Mouse (Mus musculus) CD4-positive, CD25-positive, alpha-beta regulatory T cell, adult 2 months (primary cell): ENCODE measurements around the gene Tbx6.
A peak's percentile ranks its signal among the peaks of the same experiment; 100 is the strongest.
"Not testable (repeated sequence)": the region's sequence is repeated elsewhere in the genome, so short reads cannot be mapped to it uniquely, and the experiment has no call there.

Source experiments
- DNase-seq: peaks from one replicate; pipeline ENCODE4 v3.0.0-alpha.2; 2012; ENCODE audit warnings: low read depth, low spot score

The Tbx6 gene

DNA sequence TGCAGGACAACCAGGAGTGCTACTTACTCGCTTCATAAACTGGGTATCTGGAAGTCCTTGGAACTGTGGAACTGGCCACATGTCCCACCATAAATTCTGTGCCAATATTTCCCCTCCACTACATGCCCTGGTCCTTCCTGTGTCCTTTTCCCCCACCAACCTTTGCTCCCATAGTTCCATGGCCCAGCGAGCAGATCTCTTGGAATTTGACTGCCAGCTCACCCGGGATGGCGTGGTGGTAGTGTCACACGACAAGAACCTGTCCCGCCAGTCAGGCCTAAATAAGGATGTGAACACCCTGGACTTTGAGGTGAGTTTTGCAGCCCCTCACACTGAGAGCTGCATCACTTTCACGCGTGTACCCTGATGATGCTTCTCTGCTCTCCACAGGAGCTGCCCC lies 14.3 kb upstream of the Tbx6 start:
- DNase-seq, result no peak

DNA sequence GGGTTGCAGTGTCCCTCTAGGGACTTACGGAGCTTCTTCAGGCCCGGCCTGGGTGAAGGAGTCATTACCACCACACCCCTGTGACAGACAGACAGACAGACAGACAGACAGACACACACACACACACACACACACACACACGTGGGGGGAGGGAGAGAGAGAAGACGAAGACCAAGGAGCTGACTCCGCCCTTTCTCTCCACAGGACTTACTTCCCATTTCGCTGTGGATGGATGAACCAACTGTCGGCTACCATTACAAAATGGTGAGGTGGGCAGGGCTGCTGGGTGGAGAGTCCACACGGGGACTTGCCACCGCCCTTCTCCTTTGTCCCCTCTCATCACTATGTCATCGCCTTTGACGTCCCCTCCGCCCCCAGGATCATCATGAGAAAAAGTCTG lies 10.5 kb upstream of the Tbx6 start:
- no peak for DNase-seq

DNA sequence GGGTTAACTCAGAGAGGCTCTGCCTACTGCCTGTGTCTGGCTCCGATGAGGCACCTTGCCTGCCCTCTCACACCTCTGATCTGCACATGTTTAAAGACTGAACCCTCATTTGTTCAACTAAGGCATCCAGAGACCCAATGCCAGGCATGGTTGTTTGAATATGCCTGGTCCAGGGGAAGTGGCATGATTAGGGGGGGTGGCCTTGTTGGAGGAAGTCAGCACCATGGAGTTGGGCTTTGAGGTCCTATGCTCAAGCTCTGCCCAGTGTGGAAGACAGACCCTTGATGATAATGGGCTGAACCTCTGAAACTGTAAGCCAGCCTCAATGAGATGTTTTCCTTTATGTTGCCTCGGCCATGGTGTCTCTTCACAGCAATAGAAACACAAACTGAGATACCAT lies 7.9 kb upstream of the Tbx6 start:
- DNase-seq, result no peak

DNA sequence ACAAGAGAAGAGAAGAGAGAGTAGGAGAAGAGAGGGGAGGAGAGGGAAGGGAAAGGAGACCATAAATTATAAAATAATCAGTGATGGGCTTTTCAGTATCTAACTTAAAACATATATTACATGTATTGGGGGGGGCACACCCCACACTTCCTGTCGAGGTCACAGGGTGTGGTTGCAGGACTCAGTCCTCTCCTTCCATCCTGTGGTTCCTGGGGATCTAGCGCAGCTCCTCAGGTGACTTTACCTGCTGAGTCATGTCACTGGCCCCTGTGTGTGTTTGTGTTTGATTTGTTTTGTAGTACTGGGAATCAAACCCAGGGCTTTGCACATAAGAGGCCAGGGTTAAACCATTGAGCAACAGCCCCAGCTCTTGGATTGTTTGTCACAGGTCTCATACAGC lies 6.8 kb upstream of the Tbx6 start:
- DNase-seq, result peak; percentile 58

DNA sequence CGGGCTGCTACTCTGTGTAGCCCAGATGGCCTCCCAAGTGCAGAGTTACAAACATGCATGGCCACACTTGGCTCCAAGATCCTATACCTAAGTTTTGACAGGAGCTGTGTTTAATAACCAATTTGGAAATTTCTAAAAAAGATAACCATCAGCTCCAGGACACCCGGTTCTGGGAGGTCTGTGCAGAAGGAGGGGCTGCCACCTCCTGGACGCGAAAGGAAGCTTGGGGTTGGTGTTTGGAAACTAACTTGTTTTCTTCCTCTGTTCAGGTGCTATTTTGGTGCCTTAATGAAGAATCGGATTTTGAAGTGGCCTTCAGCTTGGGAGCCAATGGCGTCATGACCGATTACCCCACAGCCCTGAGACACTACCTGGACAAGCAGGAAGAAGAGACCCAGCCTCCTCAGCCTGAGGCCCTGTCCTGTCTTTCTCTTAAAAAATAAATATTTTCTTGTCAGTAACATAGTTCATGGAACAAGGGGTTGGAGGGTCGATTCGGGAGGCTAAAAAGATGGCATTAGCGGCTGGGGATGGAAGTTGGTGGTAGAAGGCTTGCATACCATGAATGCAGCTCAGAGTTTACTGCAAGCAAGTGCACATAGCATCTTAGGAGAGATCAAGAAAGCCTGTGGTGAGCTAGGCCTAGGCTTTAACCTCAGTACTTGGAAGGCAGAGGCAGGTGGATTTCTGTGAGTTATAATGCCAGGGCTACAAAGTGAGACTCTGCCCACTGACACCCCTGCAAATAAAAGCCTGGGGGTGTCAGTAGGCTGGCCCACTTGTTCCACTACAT lies 5.9 kb upstream of the Tbx6 start:
- DNase-seq, result peak; percentile 48

DNA sequence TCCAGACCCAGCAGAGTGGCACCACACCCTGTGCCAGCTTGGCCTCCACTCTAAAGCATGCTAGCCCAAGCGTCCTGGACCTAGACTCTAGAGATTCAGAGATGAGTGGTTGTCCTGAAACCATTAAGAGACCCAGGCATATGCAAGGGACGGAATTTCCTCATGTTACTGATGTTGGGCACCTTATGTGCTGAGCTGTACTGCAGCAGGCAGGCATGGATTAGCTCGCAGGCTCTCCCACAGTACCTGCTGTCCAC lies 5.4 kb upstream of the Tbx6 start:
- DNase-seq, result no peak

DNA sequence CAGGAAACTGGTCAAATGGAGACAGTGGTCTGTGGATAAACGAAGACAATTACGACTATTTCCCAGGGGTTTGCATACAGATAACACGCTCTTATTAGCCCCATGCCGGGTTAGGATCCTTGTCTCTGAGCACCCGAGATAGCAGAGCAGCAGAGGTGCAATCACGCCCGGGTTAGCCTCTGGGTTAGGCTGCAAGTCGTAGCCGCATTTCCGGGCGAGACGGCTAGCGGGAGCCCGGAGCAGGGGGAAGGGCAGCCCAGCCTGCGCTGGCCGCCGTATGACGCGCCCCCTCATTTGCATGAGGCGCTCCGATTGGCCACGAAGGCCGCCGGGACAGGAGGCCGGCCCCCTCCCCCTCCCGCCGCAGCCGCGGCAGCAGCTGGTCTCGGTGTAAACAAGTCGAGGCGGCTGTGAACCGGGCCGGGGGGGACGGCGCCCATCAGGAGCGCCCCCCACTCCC lies 4.7 kb upstream of the Tbx6 start, which contains the start of gene Ypel3:
Ypel3 (plus strand) TSS at position 358 of the 460 bp plus-strand sequence.
- DNase-seq, result peak; percentile 95

DNA sequence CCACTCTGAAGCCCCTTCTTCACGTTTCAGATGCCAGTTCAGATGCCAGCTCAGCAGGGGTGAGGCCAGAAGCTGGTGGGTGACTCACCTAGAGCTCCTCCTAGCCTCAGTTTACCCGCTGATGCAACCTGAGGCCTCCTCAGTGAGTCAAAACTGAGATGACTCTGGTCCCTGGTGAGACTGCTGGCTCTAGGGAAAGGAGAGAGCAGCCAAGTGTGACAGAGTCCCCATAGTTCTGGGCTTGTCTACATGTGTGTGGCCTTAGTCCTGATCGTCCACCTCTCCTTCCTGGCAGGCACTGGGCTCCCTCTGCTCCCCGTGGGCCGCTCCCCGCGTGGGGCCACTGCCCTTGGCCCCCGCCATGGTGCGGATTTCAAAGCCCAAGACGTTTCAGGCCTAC lies 3.8 kb upstream of the Tbx6 start:
- peak; percentile 29 for DNase-seq

DNA sequence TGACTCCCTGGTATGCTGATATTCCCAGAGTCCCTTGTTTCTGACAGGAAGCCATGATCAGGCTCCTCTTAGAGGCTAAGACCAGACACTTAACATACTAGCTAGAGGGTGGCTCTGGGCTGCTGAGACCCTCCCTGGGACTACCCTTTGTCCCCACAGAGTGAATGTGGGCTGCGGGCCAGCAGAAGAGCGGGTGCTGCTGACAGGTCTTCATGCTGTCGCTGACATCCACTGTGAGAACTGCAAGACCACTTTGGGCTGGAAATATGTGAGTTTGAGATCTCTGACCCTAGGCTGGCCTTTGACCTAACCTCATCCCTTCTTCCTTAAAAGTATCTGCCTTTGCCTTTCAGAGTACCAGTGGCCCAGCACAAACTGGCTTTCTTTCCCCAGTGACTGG lies 3.1 kb upstream of the Tbx6 start:
- no peak for DNase-seq

DNA sequence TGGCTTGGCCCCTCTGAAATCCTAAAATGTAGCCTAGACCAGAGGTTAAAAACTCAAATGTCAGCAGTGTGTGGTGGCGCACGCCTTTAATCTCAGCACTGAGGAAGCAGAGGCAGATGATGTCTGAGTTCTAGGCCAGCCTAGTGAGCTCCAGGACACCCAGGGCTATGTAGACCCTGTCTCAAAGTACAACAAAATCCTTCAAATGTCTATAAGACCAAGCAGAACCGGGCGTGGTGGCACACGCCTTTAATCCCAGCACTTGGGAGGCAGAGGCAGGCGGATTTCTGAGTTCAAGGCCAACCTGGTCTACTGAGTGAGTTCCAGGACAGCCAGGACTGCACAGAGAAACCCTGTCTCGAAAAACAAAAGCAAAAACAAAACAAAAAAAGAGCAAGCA lies 2.2 kb upstream of the Tbx6 start:
- not testable (repeated sequence) for DNase-seq

DNA sequence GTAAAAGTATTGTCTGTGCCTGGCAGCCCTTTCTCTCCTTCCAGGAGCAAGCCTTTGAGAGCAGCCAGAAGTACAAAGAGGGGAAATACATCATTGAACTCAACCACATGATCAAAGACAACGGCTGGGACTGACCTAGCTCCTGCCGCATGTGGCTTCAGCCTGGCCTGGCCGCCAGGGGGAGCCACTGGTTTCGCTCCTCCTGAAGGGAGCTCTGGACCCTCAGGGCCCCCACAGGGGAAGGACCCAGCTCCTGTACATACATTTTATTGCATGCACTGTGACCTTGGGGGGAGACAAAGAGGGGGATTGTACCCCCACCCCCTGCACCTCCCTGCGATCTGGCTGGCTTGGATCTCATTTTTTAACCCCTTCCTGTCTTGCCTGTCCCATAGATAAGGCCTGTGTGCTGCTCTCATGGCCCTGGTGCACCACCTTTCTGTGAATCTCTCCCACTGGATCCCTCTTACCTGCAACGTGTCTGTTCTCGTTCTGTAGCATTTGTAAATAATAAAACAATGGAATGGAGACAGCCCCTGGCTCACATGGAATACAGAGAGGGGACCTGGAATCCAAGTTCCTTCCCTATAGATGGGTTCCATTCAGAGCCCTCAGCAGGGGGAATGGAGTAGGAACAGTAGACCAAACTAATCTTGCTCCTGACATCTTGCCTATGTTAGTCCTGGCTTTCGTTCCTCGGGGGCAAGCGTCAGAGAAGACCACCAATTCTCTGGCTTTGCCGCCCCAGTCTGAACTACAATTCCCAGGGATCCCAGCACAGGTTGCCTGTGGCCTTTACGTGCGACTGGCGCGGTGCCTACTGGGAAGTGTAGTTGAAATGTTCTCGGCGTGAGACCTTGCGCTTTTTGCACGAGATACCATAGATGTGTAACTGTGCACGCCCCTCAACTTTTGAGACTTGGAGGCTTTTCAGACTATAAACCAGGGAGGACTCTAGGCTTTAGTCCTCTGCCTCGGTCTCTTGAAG lies 1.0 kb upstream of the Tbx6 start:
- DNase-seq, result peak; percentile 88

DNA sequence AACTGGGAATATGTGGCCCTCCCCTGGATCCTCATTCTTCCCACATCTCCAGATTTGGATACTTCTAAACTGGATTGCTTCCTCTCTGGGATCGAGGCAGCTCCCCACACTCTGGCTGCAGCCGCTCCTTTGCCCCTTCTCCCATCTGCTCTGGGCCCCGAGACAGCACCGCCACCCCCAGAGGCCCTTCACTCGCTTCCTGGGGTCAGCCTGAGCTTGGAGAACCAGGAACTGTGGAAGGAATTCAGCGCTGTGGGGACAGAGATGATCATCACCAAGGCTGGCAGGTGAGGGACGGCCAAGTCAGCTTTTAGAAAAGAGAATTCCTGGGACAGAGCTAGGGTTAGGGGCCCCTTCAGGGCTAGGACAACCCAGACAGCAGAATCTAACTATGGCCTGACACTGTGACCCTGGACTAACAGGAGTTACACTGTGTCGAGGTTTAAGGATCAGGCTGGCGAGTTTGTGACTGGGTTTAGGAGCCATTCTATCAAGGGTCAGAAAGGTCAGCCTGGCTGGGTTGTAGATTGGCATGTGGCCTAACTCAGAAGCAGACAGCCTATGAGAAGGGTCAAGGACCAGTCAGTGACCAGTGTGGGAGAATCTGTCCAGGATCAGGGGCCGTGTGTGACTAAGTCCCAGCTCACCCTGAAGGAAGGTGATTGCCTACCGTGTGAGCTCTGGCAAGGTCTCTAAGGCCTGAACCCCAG lies 533 bp downstream of the Tbx6 start:
- no peak for DNase-seq

DNA sequence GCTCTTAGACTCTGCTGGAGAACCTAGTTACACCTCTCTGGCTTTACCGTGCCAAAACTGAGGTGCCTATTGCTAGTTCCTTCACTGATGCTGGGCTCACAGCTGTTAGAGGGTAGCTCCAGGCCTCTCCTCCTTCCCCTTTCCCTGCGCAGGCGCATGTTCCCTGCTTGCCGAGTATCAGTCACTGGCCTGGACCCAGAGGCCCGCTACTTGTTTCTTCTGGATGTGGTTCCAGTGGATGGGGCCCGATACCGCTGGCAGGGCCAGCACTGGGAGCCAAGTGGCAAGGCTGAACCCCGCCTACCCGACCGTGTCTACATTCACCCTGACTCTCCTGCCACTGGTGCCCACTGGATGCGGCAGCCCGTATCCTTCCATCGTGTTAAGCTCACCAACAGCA lies 1.4 kb downstream of the Tbx6 start:
- DNase-seq, result no peak

DNA sequence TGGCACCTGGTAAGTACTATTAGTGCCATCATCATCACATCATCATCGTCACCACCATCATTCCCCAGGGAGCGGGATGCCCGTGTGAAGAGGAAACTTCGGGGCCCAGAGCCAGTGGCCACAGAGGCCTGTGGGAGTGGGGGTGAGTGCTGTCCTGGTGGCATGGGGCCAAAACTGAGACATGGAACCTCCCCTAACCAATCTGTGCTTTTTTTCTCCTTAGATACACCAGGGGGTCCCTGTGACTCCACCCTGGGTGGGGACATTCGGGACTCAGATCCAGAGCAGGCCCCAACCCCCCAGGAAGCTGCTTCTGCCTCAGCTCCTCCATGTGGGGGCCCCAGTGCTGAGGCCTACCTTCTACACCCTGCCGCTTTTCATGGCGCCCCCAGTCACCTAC lies 3.2 kb downstream of the Tbx6 start:
- DNase-seq, result no peak

DNA sequence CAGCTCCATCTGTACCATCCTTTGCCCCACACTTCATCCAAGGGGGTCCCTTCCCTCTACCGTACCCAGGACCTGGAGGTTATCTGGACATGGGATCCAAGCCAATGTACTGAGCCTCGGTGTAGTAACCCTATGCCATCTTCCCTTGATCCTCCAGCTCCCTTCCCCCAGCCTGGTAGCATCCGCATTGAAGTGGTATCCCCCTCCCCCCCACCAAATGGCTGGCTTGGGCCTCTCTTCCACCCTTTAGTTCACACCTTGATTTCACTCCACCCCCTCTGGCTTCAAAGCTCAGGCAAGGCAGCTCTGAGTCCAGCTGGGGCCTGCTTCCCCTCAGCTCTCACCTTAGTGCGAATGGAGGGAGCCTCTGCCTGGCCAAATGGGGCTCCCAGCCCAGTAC lies 3.8 kb downstream of the Tbx6 start:
- DNase-seq, result no peak

DNA sequence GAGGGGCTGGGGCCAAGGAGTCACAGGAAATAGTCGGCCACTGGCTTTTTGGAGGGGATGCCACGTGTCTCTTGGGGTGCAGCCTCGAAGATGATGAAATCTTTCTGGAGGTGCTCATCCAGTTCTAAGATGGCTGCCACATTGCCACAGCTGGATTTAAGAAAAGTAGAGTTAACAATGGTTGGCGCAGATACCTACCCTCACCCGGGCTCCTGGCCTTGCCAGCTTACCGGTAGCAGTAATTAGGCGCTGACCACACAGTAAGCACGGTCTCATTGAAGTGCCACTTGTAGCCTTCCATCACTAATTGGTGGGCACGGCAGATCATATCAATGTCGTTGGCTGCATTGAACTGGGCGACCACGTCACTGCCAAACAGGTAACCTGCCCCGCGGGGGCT lies 4.9 kb downstream of the Tbx6 start:
- no peak for DNase-seq

DNA sequence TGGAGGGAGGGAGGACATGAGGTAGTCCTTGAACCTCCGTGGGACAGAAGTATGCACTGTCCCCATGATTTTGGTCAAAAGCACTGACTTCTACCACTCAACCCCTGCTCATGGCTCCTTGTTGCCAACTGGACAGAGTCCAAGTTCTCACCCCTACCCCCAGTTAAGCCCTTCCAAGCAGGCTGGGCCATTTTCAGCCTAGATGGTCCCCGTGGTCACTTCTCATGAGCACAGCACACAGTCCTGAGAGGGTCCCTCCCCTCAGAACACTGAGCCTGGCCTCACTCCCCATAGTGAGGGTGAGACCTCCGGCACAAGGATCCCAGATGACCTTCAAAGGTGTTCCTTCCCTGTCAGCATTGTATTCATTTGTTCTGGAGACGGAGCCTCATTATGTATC lies 7.9 kb downstream of the Tbx6 start:
- DNase-seq, result no peak

DNA sequence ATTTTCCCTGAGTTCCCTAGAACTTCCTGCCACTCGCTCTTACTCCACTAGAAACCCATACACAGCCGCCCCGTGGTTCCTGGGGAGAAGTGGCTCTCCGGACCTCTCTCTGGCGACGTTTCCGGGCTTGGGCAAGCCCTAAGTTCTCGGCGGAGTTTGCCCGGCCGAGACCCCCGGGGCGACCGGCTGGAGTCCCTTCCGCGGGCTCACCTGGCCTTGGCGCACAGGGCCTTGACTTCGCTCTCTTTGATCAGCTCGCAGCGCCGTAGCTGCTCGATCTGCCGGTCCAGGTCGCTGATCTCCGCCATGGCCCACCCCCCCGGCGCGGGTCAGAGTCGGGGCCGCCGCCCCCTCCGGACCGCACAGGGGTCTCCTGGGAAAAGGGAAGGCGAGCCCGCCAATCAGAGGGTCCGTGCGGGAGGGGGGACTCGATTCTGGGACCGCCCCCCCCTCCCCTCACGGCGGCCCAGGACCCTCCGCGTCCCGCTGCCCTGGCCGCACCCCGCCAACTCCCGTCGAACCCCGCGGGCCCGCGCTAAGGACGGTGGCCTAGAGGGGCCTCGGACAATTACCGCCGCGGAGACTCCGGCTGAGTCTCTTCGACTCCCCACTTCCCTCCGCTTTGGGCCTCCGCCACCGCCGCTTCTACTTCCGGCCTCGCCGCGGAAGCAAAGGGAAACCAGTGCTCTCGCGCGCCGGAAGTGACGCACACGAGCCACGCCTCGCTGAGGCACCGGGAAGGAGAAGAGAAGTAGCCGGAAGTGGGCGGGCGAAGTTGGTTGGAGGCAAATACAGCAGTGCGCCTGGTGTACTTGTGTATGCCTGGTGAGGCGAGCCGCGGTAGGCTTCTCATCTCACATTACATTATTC lies 10.8 kb downstream of the Tbx6 start, which contains the start of gene Ppp4c:
Ppp4c (minus strand) TSS at position 646 of the 870 bp plus-strand sequence.
- DNase-seq, result peak; percentile 99

DNA sequence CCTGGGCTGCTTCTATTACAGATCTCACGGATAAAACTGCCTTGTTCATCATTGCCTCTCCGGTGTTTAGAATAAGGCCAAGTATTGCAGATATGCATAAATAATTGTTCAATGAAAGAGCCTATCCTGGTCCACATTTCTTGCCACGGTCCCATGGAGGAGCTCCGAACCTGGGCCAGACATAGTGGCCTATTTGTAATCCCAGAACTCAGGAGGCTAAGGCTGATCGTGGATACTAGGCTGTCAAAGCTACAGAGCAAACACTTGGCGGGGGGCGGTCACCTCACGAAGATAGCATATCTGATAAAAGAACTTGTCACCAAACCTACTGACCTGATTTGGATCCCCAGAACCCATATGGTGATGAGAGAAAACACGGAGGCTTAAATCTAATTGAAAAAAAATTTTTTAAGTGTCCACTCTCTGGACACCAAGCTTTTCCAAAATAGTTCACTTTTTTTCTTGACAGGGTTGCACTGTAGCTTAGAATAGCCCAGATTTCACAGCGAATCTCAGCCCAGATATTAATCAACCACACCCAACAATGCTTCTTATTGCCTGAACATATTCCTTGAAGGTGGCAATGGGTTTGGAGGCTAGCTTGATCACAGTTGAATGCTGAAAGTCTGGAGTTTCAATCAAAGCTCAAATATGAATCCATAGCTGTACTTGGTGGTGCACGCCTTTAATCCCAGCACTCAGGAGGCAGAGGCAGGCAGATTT lies 11.6 kb downstream of the Tbx6 start:
- no peak for DNase-seq

DNA sequence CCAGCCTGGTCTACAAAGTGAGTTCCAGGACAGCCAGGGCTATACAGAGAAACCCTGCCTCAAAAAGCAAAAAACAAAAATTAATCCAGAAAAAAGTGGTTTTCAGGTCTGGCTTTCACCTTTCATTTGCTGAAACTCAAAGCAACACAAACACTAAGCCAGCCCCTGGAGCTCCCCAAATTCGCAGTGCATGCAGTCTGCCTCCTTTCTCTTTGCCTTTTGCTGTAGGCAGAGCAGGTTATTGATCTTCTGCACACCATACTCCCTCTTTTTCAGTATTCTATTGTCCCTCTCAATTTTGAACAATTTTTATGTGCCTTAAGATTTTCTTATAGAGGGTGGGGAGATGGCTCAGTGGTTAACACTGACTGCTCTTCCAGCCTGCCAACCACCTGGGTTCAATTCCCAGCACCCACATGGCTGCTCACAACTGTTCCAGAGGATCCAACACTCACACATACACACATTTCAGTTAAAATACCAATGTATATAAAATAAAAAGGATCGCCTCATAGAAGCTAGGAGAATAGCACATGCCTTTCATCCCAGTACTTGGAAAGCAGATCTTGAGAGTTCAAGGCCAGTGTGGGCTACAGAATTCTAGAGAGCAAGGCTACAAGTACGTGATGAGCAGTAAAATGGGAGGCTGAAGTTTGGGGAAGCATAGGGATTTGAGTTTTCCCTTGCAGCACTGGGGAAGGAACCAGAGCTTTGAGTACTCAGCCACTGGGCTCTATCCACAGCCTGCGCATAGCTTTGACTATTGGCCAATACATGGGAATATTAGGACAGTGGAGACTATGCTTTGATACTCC lies 12.4 kb downstream of the Tbx6 start:
- DNase-seq, result no peak
